Mouse (Mus musculus): Measurements from ENCODE around the gene Tmx2.
A peak's percentile ranks its signal among the peaks of the same experiment; 100 is the strongest.
"Not testable (repeated sequence)": the region's sequence is repeated elsewhere in the genome, so short reads cannot be mapped to it uniquely, and the experiment has no call there.

The Tmx2 gene

GRCm38 (mm10) chr2:84679016-84679415 is at the start of gene Tmx2:
Gene Tmx2 (minus strand): TSS chr2:84679140.
- DNase-seq (ENCODE audit: low read depth, low spot score), result no peak

GRCm38 (mm10) chr2:84728191-84728590 is 49.3 kb upstream of the Tmx2 start:
- DNase-seq (ENCODE audit: low read depth, low spot score), result not testable (repeated sequence)

- DNase-seq (ENCODE audit: low read depth, low spot score), result peak; percentile 99
These were observed 48.4 kb upstream of the Tmx2 start, which contains the start of gene Clp1 for GRCm38 (mm10) chr2:84727172-84727858. Gene Clp1 (minus strand): TSS chr2:84727350.

- DNase-seq (ENCODE audit: low read depth, low spot score), result peak; percentile 5
These were observed 47.8 kb upstream of the Tmx2 start for GRCm38 (mm10) chr2:84726716-84727115.

GRCm38 (mm10) chr2:84725770-84726169 is 46.8 kb upstream of the Tmx2 start:
- DNase-seq (ENCODE audit: low read depth, low spot score), result no peak

GRCm38 (mm10) chr2:84723856-84724255 is 44.9 kb upstream of the Tmx2 start:
- DNase-seq (ENCODE audit: low read depth, low spot score), result no peak

GRCm38 (mm10) chr2:84721182-84721581 is 42.2 kb upstream of the Tmx2 start:
- no peak for DNase-seq (ENCODE audit: low read depth, low spot score)

- no peak for DNase-seq (ENCODE audit: low read depth, low spot score)
These were observed 41.8 kb upstream of the Tmx2 start for GRCm38 (mm10) chr2:84720718-84721117.

- DNase-seq (ENCODE audit: low read depth, low spot score), result no peak
These were observed 38.4 kb upstream of the Tmx2 start for GRCm38 (mm10) chr2:84717357-84717756.

- no peak for DNase-seq (ENCODE audit: low read depth, low spot score)
These were observed 37.7 kb upstream of the Tmx2 start for GRCm38 (mm10) chr2:84716423-84717355.

GRCm38 (mm10) chr2:84715562-84716361 is 36.8 kb upstream of the Tmx2 start:
- peak; percentile 99 for DNase-seq (ENCODE audit: low read depth, low spot score)

GRCm38 (mm10) chr2:84714811-84715561 is 36.0 kb upstream of the Tmx2 start, which contains the start of gene Zdhhc5:
Gene Zdhhc5 (minus strand): TSS chr2:84715180.
- peak; percentile 98 for DNase-seq (ENCODE audit: low read depth, low spot score)

- peak; percentile 44 for DNase-seq (ENCODE audit: low read depth, low spot score)
These were observed 35.5 kb upstream of the Tmx2 start for GRCm38 (mm10) chr2:84714422-84714810.

- DNase-seq (ENCODE audit: low read depth, low spot score), result no peak
These were observed 33.0 kb upstream of the Tmx2 start for GRCm38 (mm10) chr2:84711898-84712297.

GRCm38 (mm10) chr2:84707523-84707922 is 28.6 kb upstream of the Tmx2 start:
- DNase-seq (ENCODE audit: low read depth, low spot score), result no peak

- DNase-seq (ENCODE audit: low read depth, low spot score), result peak; percentile 10
These were observed 26.4 kb upstream of the Tmx2 start for GRCm38 (mm10) chr2:84705295-84705694.

- DNase-seq (ENCODE audit: low read depth, low spot score), result no peak
These were observed 25.4 kb upstream of the Tmx2 start for GRCm38 (mm10) chr2:84704329-84704728.

- no peak for DNase-seq (ENCODE audit: low read depth, low spot score)
These were observed 24.6 kb upstream of the Tmx2 start for GRCm38 (mm10) chr2:84703497-84703896.

GRCm38 (mm10) chr2:84695007-84695695 is 16.2 kb upstream of the Tmx2 start:
- DNase-seq (ENCODE audit: low read depth, low spot score), result no peak

GRCm38 (mm10) chr2:84690050-84690449 is 11.1 kb upstream of the Tmx2 start:
- no peak for DNase-seq (ENCODE audit: low read depth, low spot score)

All from R1 (cell line).